Mouse (Mus musculus) right cerebral cortex, postnatal 25 days (tissue): ENCODE measurements at regions not wholly inside any gene's neighbourhood (a gene's known extent, or its start where the extent isn't known, plus 50 kb on each side); places are given as distances from the start of the nearest gene placed in this dataset.

Experiments
- DNase-seq: peaks from one replicate; pipeline ENCODE4 v3.0.0; 2022

- no peak for DNase-seq
Observed at GRCm38 (mm10) chr12:47466740-47467139, 648.0 kb upstream of the Nova1 start.

DNA sequence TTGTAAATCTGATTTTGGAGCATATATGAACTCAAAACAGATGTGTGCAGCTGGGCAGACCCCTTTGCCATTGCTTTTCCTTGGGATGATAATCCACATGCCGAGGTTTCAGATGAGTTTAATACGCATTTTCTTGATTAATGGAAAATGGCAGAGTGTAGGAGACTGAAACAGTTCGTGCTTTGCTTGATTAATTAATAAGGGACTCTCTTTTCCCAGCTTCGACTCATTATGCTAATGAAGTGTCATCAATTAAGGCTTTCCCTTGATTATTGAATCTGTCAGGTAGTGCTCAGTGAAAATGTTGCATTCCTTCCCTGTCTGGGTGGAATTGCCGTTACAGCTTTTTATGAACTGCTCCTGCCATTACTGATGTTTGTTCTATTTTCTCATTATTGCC, 647.2 kb upstream of the Nova1 start:
- no peak for DNase-seq

GRCm38 (mm10) chr12:47431669-47432068, 612.9 kb upstream of the Nova1 start:
- DNase-seq: no peak

DNA sequence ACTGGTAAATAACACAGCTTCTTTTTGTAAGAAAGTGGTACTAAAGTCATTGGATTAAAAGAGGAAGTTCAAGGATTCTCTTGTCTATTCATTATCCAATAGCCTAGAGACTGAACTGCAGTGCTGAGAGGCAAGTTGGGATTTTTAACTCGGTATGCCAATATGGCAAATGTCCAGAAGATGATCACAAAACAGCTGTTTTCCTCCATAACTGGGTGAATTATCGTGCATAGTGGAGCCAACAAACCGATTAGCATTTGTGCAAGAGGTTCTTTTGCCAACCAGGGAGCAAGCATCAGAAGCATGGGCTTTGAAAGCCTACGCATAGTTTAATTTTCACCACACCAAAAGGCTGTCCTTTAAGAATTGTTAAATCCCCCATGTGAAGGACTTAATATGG, 593.5 kb upstream of the Nova1 start:
- no peak for DNase-seq

DNA sequence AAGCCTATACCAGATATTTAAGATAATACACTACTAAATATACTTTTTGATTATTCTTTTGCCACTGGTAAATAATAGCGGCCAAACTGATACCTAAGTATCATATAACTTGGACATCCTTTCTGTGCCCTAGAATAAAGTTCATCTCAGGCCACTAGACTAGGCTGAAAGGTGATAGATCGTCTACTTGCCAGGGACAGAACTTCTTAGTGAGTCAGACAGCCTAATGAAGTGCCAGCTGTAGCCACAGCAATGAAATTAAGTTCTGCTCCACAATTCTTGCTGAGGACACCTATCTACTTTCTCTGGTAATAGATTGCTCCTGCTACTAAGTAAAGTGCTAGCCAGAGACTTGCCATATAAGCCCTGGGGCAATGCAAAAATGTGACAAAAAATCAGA, 587.8 kb upstream of the Nova1 start:
- DNase-seq: no peak

DNA sequence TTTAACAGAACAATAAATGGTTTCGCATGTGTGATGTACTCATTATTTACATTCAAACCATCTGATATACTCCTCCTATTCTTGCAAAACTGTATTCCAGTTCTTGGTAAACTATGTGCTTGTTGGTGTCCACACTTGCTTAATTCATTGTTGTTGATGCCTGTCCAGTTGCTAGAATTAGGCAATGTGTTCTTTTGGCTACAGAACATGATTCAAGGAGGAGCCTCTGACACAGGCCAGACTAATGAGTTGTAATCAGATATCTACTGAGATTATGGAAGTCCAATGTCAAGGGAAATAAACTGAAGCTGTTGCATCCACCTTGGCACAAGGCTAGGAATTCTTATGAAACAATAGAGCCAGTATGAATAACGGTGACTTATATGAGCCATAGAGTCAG, 587.4 kb upstream of the Nova1 start:
- DNase-seq: no peak

DNA sequence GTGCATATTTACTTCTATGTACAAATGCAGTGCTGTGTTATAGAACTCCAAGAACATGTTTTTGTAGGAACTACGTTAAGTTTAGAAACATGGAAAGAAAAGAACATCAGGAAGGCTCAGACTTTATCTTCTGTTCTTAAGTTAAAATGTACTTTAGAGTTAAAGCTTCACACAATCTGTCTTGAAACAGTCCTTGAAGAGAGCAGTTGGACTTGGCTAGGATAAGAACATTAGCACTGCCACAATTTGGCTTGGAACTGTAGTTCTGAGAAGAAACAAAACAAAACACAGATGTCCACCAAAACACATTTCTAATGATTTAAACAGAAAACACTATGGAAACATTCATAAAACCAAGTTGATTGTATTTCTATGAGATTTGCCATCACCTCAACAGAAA, 564.5 kb upstream of the Nova1 start:
- DNase-seq: no peak

DNA sequence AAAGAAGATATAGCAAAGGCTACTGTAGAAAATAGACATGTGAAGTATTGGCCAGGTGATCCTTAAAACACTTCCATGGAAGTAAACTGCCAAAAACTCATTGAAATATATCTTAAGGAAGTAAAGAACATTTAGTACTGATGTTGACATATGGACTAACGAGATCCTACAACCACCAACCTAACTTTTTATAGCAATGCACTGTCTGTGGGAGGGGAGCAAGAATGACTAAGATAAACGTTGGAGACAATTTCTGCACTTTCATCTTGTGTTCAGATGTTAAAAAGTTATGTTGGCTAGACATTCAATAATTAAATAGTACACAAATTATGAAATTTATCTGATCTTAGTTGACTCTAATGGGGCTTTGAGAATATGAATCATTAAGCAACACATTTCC, 534.5 kb upstream of the Nova1 start:
- DNase-seq: no peak

DNA sequence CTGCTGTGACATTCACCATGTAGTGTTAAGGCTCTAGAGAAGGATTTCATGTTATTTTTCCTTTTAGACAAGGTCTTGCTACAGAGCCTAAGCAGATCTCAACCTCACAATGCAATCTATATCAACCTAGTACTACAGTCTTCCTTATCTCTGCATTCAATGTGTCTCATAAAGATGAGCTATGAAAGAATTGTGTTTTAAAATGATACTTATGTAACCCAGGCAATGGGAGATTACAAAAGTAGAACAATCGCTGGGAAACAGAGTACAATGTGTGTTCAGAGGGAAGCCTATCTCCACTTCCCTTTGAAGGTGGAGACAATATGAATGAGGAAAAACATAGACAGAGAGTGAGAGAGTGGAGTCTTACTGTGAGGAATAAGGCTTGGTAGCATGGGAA, 532.5 kb upstream of the Nova1 start:
- DNase-seq: no peak

DNA sequence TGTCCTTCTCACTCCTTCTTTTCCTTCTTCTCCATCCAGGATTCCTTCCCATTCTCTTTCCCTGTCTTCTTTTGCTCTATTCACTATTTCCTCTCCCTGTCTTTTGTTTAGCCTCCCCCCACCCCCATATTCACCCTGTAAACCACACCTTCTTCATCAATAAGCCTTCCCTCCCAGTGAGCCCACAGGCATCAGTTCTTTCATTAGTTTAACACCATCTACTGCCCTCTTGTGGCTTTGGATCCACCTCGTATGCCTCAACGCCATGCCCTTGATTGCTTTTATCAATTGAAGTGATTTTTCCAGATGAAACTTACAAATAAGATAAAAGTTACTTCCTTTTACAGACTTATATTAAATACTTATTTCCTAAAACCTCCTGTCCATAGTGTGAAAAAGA, 494.7 kb upstream of the Nova1 start:
- no peak for DNase-seq

- no peak for DNase-seq
Observed at GRCm38 (mm10) chr12:47275904-47276303, 457.2 kb upstream of the Nova1 start.

GRCm38 (mm10) chr12:47272309-47272708, 453.6 kb upstream of the Nova1 start:
- DNase-seq: no peak

DNA sequence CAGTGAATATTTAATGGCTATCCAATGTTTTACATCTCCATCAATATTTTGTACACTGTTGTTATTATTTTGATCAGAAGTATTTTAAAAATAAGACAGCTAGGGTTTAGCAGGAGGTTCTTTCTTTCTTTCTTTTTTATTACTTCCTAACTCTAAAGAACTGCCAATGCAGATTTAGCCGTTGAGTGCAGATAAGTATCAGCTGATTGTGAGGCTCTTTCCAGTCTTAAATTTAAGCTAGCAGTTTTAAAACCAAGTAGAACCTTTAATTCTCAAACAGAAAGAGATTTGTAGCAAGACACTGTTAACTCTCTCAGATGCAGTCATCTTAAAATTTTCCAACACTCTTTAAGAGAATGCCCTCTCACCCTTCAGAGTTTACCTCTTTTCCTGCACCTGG, 445.4 kb upstream of the Nova1 start:
- DNase-seq: no peak

GRCm38 (mm10) chr12:47263408-47263807, 444.7 kb upstream of the Nova1 start:
- no peak for DNase-seq

GRCm38 (mm10) chr12:47252306-47252705, 433.6 kb upstream of the Nova1 start:
- no peak for DNase-seq

DNA sequence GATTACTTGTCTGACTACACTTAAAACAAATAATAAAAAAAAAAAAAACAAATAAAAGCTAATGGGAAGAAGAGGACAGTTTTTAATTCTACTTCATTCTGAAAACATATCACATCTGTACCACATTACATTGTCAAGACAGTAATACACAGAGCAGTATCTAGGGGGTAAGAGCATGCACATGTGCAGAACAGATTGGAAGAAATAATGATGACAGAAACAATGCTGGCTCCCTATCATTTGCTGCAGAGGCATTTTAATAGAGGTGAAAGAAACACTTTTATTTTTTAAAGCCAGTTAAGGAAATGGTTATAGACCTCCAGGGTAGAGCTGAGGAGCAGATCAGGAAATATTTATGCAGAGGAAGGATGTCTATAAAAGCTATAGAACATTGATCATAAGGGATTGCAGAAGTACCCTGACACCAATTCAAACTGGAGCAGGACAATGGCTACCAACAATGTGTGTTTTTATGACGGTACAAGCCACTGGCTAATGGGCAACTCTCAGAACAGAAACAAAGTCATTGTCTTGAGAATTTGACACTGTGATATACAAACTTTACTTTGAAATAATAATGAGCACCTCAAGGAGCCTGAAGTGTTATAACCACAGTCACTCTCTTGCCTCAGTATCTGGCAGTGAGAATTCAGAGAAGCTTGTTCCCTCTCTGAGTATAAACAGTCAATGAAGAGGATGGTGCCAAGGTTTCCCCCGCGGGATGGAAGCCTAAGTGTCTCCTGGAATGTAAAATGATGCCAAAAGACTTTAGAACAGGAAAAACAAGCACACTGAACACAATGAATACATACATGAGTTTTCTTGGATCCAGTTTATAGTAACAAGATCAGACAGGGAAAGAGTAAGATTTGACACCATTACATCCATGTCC, 425.1 kb upstream of the Nova1 start:
- no peak for DNase-seq

DNA sequence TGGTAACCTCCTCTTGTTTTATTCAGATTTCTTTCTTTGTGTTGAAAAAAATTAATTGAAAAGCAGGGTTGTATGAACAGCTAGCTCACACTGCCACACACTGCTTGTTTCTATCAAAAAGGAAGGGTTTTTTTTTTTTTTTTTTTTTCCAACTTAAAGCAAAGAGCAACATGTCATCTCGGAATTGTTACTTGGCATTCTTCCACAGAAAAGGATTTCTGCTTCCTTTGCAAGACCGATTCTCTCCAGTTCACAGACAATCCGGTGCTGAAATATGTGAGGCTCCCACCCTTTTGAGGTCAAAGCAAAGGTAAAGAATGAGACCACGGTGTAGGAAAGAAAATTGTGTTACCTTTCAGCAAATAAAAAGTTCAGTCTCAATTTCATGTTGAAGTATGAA, 401.3 kb upstream of the Nova1 start:
- no peak for DNase-seq

- no peak for DNase-seq
Observed at GRCm38 (mm10) chr12:47219340-47219739, 400.6 kb upstream of the Nova1 start.

DNA sequence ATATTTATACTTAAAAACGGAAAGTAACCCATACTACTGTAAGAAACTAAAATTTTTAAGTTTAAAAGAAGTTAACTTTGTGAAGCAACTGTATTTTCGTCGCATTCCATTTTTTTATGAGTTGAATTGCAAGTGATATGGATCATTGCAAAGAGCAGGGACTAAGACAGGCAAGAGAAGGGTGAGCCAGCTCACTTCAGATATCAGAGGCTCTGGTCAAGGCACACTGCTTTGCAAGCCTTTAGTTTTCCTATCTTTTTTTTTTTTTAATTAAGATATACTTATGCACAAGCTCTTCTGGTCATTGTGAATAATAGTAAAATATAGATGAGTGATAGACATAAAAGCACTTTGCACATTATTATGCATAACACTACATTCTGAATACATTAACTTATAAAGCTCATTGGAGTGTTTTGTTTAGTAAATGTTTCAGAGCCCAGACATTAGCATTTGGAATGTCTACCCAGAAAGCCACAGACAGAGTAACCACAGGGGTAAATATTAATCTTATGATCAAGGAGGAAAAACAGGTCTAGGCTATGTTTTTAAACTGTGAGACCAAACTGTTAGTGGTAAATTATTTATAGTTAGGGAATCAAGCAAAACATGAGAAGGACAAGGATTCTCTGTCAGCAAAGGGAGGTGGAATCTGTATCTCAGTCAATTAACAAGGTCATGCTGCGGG, 392.8 kb upstream of the Nova1 start:
- DNase-seq: no peak

DNA sequence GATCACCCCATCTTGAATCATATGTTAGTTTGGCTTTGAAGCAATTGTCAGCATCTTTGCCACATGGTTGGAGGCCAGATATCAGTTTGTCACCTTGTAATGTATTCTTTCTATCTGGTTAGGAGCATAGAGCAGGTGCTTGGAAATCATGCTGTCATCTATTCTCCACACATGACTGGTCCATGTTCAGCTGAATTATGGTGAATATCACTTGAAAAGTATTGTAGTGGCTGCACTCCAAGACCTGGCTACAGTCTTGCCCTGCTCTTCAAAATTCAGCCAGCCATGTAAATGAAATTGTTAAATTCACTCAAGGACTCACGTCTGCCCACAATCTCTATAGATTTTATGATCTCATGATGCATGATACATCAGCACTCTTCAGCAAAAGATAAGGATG, 384.2 kb upstream of the Nova1 start:
- no peak for DNase-seq

GRCm38 (mm10) chr12:47198609-47199008, 379.9 kb upstream of the Nova1 start:
- no peak for DNase-seq

DNA sequence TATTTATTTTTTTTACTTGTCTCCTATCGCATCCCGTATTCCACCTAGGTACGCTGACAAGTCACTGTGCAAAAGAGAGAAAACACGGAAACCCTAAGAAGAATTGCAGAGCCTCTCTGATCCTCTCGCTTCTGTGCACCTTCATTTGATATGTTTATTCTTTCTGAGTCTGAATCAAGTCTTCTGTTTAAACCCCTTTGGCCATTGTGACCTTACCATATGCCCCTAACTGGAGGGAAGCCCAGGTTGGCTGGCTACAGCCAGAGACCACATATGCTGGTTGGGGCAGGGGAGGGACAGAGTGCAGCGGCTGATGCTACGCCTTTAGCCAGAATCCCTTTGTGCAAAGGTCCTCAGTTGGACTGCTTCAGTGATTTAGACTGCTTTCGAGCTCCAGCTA, 346.0 kb upstream of the Nova1 start:
- DNase-seq: peak; percentile 13

DNA sequence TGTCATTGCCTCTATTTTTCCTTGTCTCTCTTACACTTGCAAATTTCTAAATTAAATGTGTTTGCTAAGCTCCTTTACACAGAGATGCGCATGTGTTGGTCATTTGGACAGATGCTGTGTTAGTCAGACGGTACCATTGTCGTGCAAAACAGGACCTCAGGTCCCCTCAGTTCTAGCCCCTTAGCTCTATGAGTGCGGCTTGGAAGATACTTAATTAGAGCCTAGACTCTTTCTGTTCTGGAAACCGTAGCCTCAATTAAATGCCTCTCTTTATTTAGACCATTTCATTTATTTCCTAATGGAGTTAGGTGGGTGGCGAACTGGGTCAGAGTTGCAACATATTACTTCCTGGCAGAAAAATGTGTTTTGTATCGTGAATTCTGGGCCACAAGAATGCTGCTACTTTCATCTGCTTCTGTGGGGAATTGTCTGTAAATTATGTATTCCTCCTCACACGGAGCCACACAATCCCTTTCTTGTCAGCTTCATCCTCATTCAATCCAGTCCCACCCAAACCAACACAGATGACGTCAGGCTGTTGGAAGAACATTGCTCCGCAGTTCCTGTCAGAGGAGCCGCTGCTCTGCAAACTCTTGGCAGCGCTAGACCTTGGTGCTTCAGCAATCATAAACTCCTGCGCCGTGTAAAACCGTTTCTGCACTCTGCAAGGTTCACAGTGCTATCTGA, 345.4 kb upstream of the Nova1 start:
- DNase-seq: peak; percentile 66

DNA sequence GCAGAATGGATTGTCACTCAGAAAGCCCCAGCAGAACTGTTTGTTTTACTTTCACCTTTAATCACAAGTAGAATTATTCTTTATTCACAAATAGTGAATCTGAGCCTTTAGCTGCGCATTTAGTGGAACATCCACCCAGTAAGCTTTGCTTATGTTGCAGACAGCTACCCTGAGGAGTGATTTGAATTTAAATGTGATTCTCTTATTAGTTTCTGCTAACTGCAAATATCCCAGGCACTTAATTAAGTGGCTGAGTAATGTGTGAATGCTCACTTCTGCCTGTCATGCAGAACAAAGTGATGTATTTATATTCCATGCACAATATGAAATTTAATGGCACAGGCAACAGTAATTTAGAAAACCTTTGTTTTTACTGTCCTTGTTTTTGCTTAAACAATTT, 344.4 kb upstream of the Nova1 start:
- DNase-seq: no peak
